Mouse (Mus musculus): Measurements from ENCODE around the gene Spz1. TPM values are rescaled to one million over a fixed set of nuclear protein-coding genes. Genes with fewer than 3 reads are reported as not detected.

Spz1 gene
- not detected in 2 replicates for polyA plus RNA-seq (2015; fragmentation: Nextera tagmentation; extraction: Ambion mirVana)

DNA sequence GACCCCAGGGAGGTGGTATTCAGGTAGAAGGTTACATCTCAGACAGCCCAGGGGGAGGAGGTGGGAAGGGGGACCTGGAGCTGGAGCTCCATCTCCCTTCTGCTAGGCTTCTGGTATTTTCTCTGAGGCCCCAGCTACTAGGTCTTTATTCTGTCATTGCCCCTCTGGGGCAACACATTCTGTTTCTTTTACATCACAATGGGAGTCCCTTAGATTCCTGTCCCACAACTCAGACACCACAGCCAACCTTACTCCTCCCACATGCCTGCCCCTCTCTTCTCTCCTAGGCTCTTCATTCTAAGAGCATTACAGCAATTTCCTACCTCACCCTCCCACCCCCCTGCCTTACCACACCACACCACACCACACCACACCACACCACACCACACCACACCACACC, at the start of gene Spz1:
TSS of gene Spz1 (minus strand) at position 101 of the 400 bp plus-strand sequence.
- no peaks in the 10 kb centered on the region for H3K36me3 ChIP-seq (ENCODE audit: control insufficient read depth, insufficient read depth)
- H3K9me3 ChIP-seq (ENCODE audit: control insufficient read depth) = no peaks in the 10 kb centered on the region
- no peak within 1 kb of the TSS for H3K4me3 ChIP-seq (ENCODE audit: low read depth, low read length)
- TF ChIP-seq CTCF (IDR thresholded peaks at IDR 0.05; ENCODE audit: low read depth) = no peak
- no peak within 1 kb of the TSS for H3K27ac ChIP-seq (ENCODE audit: low read depth, low read length)
- no peak within 1 kb of the TSS for H3K4me2 ChIP-seq (replicated peaks; ENCODE audit: low read depth)
- no peak within 1 kb of the TSS for H3K9ac ChIP-seq (ENCODE audit: low read depth, low read length)
- H3K27me3 ChIP-seq (replicated peaks; ENCODE audit: control insufficient read depth, insufficient read depth, low read length) = no peaks in the 10 kb centered on the region
- 0 out of 2 replicates have a peak, but pooled peaks cover 3% of the 10 kb centered on the region for H3K4me1 ChIP-seq (replicated peaks; ENCODE audit: control insufficient read depth, insufficient read depth, low read length)
- ATAC-seq = no peak

DNA sequence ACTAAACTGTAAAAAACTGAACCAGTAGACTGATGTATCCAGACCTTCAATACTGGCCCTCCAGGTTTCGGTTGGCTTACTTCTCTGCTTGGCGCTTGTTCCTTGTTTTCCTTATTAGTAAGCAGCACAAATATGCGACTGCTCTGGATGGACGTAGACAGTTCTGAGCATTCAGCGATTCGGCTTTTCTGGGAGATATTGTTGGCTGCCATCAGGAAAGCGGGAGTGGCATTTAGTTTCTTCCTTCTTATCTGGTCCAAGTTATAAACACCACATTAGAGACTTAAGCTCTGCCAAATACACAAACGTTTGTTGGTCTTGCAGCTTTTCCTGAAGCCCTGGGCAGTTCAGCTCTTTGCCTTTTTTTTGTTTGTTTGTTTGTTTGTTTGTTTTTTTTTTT, 40.5 kb upstream of the Spz1 start:
- Histone ChIP-seq H3K9me3 (ENCODE audit: control insufficient read depth) (no peaks in the 10 kb centered on the region), H3K4me3 (ENCODE audit: low read depth, low read length) (no peak overlapping the region), H3K4me1 (replicated peaks; ENCODE audit: control insufficient read depth, insufficient read depth, low read length) (0 out of 2 replicates have a peak, but pooled peaks cover 12% of the 10 kb centered on the region), H3K36me3 (ENCODE audit: control insufficient read depth, insufficient read depth) (no peaks in the 10 kb centered on the region), H3K27ac (ENCODE audit: low read depth, low read length) (no peak overlapping the region), H3K27me3 (replicated peaks; ENCODE audit: control insufficient read depth, insufficient read depth, low read length) (no peaks in the 10 kb centered on the region), H3K4me2 (replicated peaks; ENCODE audit: low read depth) (no peak overlapping the region), H3K9ac (ENCODE audit: low read depth, low read length) (no peak overlapping the region)
- 85% methylated on average over 8 of the region's 8 CpGs for WGBS
- no peak for TF ChIP-seq CTCF (IDR thresholded peaks at IDR 0.05; ENCODE audit: low read depth)
- no peak for ATAC-seq

DNA sequence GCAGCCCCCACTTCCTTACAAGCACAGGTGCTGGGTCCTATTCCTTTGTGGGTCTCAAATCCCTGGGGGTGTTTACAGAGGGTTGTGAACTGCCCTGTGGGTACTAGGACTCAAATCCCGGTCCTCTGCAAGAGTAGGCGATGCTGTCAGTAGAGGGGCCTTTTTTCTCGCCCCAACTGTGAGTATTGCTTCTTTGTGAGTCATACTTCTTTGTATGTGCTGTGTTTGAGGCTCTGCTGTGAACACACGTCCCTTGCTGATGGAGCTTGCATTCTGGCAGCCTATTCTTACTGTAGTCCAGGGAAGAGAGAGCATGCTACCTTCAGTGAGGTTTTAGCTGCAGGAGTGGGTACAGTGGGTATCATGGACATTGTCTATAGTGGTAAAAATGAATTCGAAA, 39.2 kb upstream of the Spz1 start:
- 79% methylated on average over 5 of the region's 5 CpGs for WGBS
- no peak for ATAC-seq
- no peak overlapping the region for H3K4me2 ChIP-seq (replicated peaks; ENCODE audit: low read depth)
- TF ChIP-seq CTCF (IDR thresholded peaks at IDR 0.05; ENCODE audit: low read depth) = no peak
- H3K27me3 ChIP-seq (replicated peaks; ENCODE audit: control insufficient read depth, insufficient read depth, low read length) = no peaks in the 10 kb centered on the region
- H3K4me3 ChIP-seq (ENCODE audit: low read depth, low read length) = no peak overlapping the region
- 0 out of 2 replicates have a peak overlapping the region, but pooled peaks have one; percentile 15 for H3K27ac ChIP-seq (ENCODE audit: low read depth, low read length)
- H3K9me3 ChIP-seq (ENCODE audit: control insufficient read depth) = no peaks in the 10 kb centered on the region
- H3K4me1 ChIP-seq (replicated peaks; ENCODE audit: control insufficient read depth, insufficient read depth, low read length) = 0 out of 2 replicates have a peak, but pooled peaks cover 12% of the 10 kb centered on the region
- no peaks in the 10 kb centered on the region for H3K36me3 ChIP-seq (ENCODE audit: control insufficient read depth, insufficient read depth)
- no peak overlapping the region for H3K9ac ChIP-seq (ENCODE audit: low read depth, low read length)

DNA sequence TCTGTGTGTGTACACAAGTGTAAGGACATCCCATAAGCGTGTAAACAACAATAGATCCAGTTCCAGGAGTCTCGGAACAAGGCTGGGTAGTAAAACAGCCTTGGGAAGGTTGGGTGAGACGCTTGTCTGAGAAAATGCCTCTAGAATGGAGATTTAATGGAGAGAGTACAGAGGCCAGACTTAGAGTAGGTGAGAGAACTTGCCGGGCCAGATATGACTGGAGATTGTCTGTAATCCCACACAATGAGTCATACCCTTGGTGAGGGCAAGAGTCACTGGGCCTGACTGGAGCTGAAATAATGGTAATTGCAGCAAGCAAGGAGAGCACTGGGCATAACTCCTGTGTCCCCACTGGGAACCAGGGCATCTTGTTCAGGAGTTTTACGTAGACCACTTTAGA, 37.1 kb upstream of the Spz1 start:
- Histone ChIP-seq H3K36me3 (ENCODE audit: control insufficient read depth, insufficient read depth) (no peaks in the 10 kb centered on the region), H3K27ac (ENCODE audit: low read depth, low read length) (peak overlapping the region; percentile 37; the same call in 1 of the 2 replicates), H3K27me3 (replicated peaks; ENCODE audit: control insufficient read depth, insufficient read depth, low read length) (no peaks in the 10 kb centered on the region), H3K9ac (ENCODE audit: low read depth, low read length) (no peak overlapping the region), H3K4me2 (replicated peaks; ENCODE audit: low read depth) (peak overlapping the region; percentile 92), H3K4me3 (ENCODE audit: low read depth, low read length) (0 out of 2 replicates have a peak overlapping the region, but pooled peaks have one; percentile 93), H3K4me1 (replicated peaks; ENCODE audit: control insufficient read depth, insufficient read depth, low read length) (0 out of 2 replicates have a peak, but pooled peaks cover 12% of the 10 kb centered on the region), H3K9me3 (ENCODE audit: control insufficient read depth) (no peaks in the 10 kb centered on the region)
- 42% methylated on average over 5 of the region's 5 CpGs for WGBS
- no peak for TF ChIP-seq CTCF (IDR thresholded peaks at IDR 0.05; ENCODE audit: low read depth)
- peak; percentile 45 for ATAC-seq

DNA sequence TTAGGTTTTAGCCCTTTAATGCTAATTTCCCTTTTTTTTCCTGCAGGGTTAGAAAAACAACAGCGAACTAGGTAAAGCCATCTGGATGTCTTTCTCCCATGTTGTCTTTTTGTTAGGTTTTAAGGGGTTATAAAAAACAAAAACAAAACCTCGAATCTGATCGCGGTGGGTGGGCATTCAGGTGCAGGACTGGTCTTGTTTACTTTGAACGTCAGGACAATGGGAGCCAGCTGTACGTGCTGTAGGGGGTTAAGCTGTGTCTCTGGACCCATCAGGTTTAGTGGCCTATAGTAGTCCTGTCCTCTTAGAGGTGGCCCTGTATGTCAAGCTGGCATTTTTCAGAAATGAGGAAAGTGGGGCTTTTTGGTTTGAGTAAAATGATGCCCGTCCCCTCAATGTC, 35.9 kb upstream of the Spz1 start:
- Histone ChIP-seq H3K4me1 (replicated peaks; ENCODE audit: control insufficient read depth, insufficient read depth, low read length) (0 out of 2 replicates have a peak, but pooled peaks cover 12% of the 10 kb centered on the region), H3K27ac (ENCODE audit: low read depth, low read length) (no peak overlapping the region), H3K27me3 (replicated peaks; ENCODE audit: control insufficient read depth, insufficient read depth, low read length) (no peaks in the 10 kb centered on the region), H3K36me3 (ENCODE audit: control insufficient read depth, insufficient read depth) (no peaks in the 10 kb centered on the region), H3K9me3 (ENCODE audit: control insufficient read depth) (no peaks in the 10 kb centered on the region), H3K4me2 (replicated peaks; ENCODE audit: low read depth) (peak overlapping the region; percentile 92), H3K4me3 (ENCODE audit: low read depth, low read length) (peak overlapping the region; percentile 93), H3K9ac (ENCODE audit: low read depth, low read length) (peak overlapping the region; percentile 87)
- no peak for ATAC-seq
- 12% methylated on average over 7 of the region's 7 CpGs for WGBS
- TF ChIP-seq CTCF (IDR thresholded peaks at IDR 0.05; ENCODE audit: low read depth) = no peak

DNA sequence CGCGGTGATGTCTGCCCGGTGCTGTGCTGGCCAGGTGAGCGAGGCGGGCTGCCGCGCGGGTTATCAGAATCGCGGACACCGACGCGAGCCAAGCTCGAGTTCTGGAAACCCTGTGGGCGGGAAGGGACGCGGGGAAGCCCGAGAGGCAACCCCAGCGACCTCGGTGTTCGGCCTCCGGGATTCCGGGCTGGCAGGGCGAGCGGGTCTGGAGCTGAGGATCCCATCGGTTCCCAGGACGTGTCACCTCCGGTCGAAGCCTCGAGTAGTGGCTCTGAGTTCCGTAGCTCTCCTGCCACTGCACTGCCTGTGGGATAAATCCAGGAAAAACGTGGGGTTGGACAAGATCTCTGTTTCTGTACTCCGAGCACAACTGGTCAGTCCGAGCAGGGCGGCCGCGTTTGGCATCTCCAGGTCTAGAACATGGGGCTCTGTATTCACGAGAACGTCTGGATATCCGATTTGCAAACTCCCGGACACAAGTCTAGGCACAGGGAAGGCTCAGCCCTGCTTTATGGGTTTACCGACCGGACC, 35.3 kb upstream of the Spz1 start:
- ATAC-seq = peak; percentile 34
- H3K4me1 ChIP-seq (replicated peaks; ENCODE audit: control insufficient read depth, insufficient read depth, low read length) = 0 out of 2 replicates have a peak, but pooled peaks cover 12% of the 10 kb centered on the region
- H3K36me3 ChIP-seq (ENCODE audit: control insufficient read depth, insufficient read depth) = no peaks in the 10 kb centered on the region
- H3K27ac ChIP-seq (ENCODE audit: low read depth, low read length) = peak overlapping the region; percentile 92
- H3K4me2 ChIP-seq (replicated peaks; ENCODE audit: low read depth) = peak overlapping the region; percentile 92
- peak overlapping the region; percentile 87 for H3K9ac ChIP-seq (ENCODE audit: low read depth, low read length)
- no peak for TF ChIP-seq CTCF (IDR thresholded peaks at IDR 0.05; ENCODE audit: low read depth)
- peak overlapping the region; percentile 93 for H3K4me3 ChIP-seq (ENCODE audit: low read depth, low read length)
- no peaks in the 10 kb centered on the region for H3K9me3 ChIP-seq (ENCODE audit: control insufficient read depth)
- WGBS = under 1% methylated on average over 43 of the region's 43 CpGs
- no peaks in the 10 kb centered on the region for H3K27me3 ChIP-seq (replicated peaks; ENCODE audit: control insufficient read depth, insufficient read depth, low read length)

Measured in intestine, postnatal 0 days (tissue).